Mouse (Mus musculus): ENCODE results near the gene Dagla. TPM values are rescaled to one million over a fixed set of nuclear protein-coding genes. Genes with fewer than 3 reads are reported as not detected.
A peak's percentile ranks its signal among the peaks of the same experiment; 100 is the strongest.

The Dagla gene
- total RNA-seq, 2 experiments from 2014 or later: 93.7 to 95.4 TPM

DNA sequence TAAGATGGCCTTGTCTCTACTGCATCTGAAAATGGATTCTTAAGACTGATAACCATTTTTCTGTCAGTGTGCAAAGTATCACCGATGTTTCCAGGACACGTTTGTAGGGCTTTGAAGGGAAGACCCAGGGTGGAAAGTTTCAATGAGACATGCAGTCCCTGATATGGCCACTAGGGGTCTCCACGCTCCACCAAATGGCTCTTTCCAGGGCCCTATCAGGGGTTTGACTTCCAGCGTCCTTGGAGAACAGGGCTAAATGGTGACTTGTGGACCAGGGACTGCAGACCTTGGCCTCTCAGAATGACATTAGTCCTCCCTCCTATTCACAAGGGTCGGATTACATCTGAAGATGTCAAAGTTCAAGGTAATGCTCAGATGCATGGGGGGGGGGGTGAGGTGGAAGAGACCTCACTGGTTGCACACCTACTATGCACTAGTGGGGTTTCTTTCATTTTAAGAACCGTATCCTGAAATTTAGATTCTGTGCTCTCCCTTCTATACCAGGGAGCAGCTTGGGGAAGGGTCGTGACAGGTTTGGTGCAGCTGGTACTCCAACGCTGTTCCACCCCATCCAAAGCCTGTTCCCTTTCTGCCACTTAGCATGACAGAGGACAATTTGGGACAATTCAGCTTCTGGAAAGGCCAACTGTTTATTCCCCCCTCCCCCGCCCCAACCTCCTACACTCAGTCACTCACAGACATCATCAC, 29.0 kb upstream of the Dagla start:
- H3K4me3 ChIP-seq: no peak overlapping the region
- no peak overlapping the region for H3K27ac ChIP-seq
- intact Hi-C loops (cut with DNase I): loop anchor here (1.0 kb wide), 2 partner anchors 103 to 153 kb away; no protein-coding TSS in a partner anchor
- peak; percentile 96 for TF ChIP-seq CTCF (IDR thresholded peaks at IDR 0.05)
- DNase-seq (ENCODE audit: extremely low spot score in 1 of 2, low spot score in 2 of 2): peak; percentile 68 to 81

DNA sequence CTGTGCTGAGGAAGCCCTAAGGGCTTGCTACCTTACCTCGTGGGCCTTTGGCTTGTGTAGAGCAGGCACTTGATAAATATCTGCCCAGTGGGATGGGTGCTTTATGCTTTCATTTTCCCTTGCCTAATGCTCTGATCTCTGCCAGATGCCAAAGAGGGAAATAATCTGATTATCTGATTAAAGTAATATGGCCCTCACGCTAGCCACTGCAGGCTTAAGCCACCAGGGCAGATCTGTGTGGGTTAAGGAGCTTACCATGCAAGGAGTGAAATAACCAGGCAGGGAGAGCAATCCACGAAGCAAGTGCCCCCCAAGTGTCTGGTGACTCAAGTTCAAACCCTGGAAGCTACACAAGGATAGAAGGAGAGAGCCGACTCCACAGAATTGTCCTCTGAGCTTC, 27.0 kb upstream of the Dagla start:
- Histone ChIP-seq H3K4me3 (no peak overlapping the region), H3K27ac (no peak overlapping the region)
- intact Hi-C loops (cut with DNase I): no loop called here
- no peak for TF ChIP-seq CTCF (IDR thresholded peaks at IDR 0.05)
- no peak for DNase-seq (ENCODE audit: extremely low spot score in 1 of 2, low spot score in 2 of 2)

DNA sequence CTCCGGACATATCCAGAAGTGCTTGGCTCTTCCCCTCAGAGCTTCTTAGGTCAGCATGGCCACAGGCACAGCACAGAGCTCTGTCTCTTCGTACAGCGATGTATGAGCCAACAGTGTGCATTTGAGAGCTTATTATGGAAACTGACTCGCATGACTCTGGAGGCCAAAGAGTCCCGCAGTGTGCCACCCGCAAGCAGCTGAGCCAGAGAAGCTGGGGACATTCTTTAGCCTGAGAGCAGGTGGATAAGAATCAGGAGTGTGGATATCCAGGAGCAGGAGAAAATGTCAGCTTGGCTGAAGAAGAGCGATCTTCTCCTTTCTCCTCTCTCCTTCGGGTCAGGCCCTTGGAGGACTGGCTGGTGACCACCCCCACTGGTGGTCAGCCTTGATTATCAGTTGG, 24.4 kb upstream of the Dagla start:
- DNase-seq (ENCODE audit: extremely low spot score in 1 of 2, low spot score in 2 of 2): no peak
- intact Hi-C loops (cut with DNase I): no loop called here
- H3K4me3 ChIP-seq: no peak overlapping the region
- H3K27ac ChIP-seq: no peak overlapping the region
- no peak for TF ChIP-seq CTCF (IDR thresholded peaks at IDR 0.05)

DNA sequence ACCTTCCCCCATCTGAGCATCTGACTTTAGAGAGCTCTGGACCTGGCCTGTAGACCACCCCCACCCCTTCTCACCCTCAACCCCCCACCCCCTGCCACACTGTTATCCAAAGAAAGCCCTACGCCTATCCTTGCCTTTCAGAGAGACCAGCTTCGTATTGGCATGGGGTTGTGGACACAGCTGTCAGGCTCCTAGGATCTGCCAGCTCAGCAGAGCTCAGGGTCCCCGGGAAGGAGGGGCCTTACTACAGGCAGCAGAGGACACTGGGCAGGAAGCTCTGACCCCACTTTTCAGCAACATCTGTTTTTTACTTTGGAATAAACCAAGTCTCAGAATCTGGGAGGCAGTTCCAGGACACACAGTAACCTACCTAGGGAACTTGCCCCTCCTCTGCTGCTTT, 21.9 kb upstream of the Dagla start:
- Histone ChIP-seq H3K4me3 (no peak overlapping the region), H3K27ac (no peak overlapping the region)
- intact Hi-C loops (cut with DNase I): no loop called here
- TF ChIP-seq CTCF (IDR thresholded peaks at IDR 0.05): no peak
- DNase-seq (ENCODE audit: extremely low spot score in 1 of 2, low spot score in 2 of 2): no peak

DNA sequence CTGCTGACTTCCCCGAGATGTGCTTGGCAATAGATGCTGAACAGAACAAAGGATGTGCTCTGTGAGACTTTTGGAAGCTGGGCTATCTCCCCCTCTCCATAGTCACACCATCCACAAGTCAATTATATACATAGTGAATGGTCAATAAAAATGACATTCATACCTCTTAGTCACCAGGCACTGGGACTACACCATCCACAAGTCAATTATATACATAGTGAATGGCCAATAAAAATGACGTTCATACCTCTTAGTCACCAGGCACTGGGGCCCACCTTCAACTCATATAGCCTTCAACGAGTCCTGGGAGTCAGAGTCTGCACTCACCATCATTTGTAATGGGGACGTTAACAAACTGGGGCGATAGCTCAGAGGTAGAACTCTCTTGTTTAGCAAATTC, 19.2 kb upstream of the Dagla start:
- H3K4me3 ChIP-seq: no peak overlapping the region
- DNase-seq (ENCODE audit: extremely low spot score in 1 of 2, low spot score in 2 of 2): no peak
- no peak for TF ChIP-seq CTCF (IDR thresholded peaks at IDR 0.05)
- intact Hi-C loops (cut with DNase I): no loop called here
- H3K27ac ChIP-seq: no peak overlapping the region

DNA sequence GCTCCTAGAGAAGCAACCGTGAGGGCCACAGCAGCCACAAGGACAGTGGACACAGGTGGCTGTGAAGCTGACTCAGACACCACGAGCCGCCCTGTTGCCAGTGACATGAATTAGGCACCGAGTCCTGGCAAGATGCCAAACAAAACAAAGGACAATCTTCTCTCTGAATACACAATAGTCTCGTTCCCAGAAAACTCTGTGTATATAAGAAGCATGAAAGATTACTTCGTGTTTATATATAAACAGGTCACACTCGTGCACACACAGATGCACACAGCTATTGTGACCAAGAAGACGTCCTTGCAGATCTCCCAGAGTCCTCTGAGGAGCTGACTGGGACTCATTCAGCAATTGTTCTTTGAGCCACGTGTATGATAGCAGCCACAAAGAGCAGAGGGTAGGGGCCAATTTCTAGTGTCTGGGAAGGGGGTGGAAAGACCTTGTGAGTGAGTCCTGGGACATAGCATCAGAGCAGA, 18.7 kb upstream of the Dagla start:
- Histone ChIP-seq H3K4me3 (no peak overlapping the region), H3K27ac (no peak overlapping the region)
- no peak for TF ChIP-seq CTCF (IDR thresholded peaks at IDR 0.05)
- intact Hi-C loops (cut with DNase I): no loop called here
- DNase-seq (ENCODE audit: extremely low spot score in 1 of 2, low spot score in 2 of 2): no peak

DNA sequence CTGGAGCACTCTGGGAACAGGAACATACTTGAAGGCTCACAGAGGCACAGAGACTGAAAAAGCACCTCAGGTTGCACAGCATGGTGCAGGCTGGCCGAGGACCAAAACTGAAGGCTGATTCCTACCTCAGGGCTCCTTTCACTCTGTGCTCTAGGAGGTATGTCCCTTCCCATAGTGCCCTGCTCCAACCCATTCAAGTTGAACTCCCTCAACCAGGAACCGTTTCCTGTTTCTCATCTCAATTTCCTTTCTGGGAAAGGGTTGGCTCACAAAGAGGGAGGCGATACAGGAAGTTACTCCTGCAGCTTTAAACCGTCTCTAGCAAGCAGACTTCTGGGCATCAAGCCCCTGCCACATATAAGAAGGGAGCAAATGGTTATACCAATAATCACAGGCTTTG, 13.1 kb upstream of the Dagla start:
- Histone ChIP-seq H3K27ac (no peak overlapping the region), H3K4me3 (no peak overlapping the region)
- no peak for TF ChIP-seq CTCF (IDR thresholded peaks at IDR 0.05)
- intact Hi-C loops (cut with DNase I): no loop called here
- no peak for DNase-seq (ENCODE audit: extremely low spot score in 1 of 2, low spot score in 2 of 2)

DNA sequence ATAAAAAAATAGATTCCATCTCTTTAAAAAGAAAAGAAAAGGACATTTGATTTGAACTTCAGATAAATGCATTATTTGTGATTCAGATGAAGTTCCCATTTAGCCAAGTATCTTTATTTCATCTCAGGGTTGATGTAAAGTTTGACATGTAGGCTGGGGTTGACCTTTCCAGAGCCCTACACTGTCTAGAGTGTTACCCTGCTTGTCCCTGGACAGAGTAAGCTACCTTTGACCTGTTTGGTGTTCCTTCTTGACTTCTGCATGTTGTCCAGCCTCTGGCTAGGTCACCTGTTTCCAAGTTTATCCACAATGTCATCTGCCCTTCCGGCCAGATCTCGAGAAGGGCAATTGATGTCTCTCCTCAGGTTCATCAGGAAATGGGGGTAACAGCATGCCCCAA, 12.7 kb upstream of the Dagla start:
- Histone ChIP-seq H3K27ac (no peak overlapping the region), H3K4me3 (no peak overlapping the region)
- no peak for DNase-seq (ENCODE audit: extremely low spot score in 1 of 2, low spot score in 2 of 2)
- no peak for TF ChIP-seq CTCF (IDR thresholded peaks at IDR 0.05)
- intact Hi-C loops (cut with DNase I): no loop called here

DNA sequence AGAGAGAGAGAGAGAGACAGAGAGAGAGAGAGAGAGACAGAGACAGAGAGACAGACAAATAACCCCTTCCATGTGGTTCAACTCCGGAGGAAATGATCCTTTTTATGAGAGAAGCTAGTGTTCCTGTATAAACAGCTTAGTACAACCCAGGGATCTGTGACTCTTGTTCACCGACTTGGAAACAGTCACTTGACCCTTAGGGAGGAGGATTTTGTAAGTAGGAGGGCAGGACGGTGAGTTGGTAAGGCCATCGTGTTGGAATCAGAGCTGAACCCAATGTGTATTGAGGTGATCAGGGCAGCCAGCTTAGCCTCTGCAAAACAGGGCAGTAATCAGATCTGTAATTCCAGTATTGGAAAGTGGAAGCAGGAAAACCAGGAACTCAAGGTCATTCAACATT, 12.3 kb upstream of the Dagla start:
- no peak for DNase-seq (ENCODE audit: extremely low spot score in 1 of 2, low spot score in 2 of 2)
- intact Hi-C loops (cut with DNase I): no loop called here
- Histone ChIP-seq H3K27ac (no peak overlapping the region), H3K4me3 (no peak overlapping the region)
- no peak for TF ChIP-seq CTCF (IDR thresholded peaks at IDR 0.05)

DNA sequence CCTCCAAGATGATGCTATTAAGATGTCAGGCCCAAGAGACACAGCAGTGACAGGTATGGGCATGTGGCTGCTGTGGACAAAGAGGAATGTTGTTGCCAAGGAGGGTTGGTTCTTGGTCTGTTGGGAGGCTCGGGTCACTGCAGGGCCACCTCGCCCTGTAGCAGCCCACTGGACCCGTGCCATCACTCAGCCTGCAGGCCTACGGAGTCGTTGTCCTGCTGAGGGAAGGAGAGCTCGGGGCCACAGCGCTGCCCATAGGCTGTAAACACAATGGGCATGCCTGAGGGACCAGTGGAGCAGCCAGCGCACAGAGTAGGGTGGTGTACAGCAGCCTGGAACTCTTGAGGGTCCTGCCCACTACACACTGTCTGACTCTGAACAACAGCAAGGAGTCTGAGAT, 7.4 kb upstream of the Dagla start:
- no peak for DNase-seq (ENCODE audit: extremely low spot score in 1 of 2, low spot score in 2 of 2)
- Histone ChIP-seq H3K27ac (no peak overlapping the region), H3K4me3 (no peak overlapping the region)
- no peak for TF ChIP-seq CTCF (IDR thresholded peaks at IDR 0.05)
- intact Hi-C loops (cut with DNase I): no loop called here

DNA sequence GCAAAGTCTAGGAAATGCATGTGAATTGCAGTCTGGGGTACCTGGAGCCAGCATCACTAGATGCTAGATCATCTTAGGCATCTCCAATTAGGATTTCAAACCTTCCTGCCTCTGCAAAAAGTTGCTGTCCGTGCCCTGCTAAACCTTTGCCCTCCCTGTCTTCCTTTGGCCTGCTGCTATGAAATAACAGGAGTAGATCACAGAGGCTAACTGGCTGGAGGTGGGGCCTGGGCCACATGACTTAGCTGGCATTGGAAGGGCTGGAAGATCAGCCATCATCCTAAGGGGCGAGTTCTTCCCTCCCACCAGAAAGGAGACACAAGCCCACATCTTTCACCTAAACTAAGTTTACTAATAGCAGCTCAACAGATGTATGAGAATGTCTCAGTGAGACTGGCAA, 4.3 kb upstream of the Dagla start:
- no peak overlapping the region for H3K4me3 ChIP-seq
- H3K27ac ChIP-seq: no peak overlapping the region
- intact Hi-C loops (cut with DNase I): no loop called here
- DNase-seq (ENCODE audit: extremely low spot score in 1 of 2, low spot score in 2 of 2): no peak
- no peak for TF ChIP-seq CTCF (IDR thresholded peaks at IDR 0.05)

DNA sequence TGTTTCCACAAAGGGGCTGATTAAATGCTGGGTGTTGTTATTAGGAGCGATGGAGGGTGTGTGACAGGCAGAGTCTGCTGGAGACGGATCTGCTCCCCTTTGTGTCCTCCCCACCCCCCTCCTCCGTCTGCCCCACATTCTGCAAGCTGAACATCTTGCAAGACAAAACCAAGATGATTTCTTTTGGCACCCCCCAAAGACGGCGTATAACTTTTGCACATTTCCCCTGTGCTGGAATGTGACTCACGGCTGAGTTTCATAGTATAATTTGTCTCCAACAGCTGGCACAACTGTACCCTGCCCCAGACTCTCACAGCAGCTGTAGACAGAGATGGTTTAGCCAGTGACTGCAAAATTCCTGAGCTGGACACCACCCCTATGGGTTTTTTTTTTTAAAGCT, 3.3 kb upstream of the Dagla start:
- intact Hi-C loops (cut with DNase I): no loop called here
- peak in 1 of 2 experiments; percentile 46 for DNase-seq (ENCODE audit: extremely low spot score in 1 of 2, low spot score in 2 of 2)
- no peak for TF ChIP-seq CTCF (IDR thresholded peaks at IDR 0.05)
- Histone ChIP-seq H3K4me3 (no peak overlapping the region), H3K27ac (no peak overlapping the region)

DNA sequence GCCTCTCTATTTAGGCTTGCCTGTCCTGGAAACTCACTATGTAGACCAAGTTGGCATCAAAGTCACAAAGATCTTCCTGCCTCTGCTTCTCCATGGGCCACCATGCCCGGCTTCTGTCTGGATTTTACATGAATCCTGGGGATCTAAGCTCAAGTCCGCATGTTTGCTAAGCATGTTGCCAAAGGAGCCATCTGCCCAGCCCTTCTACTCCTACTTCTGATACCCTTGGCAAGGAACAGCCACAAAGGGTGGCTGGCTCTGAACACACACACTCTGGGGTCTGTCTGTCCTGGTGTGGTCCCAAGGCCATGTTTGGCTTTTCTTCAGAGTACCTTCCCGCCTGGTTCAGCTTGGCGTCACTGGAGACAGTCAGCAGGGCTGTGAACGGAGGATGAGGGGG, 2.7 kb upstream of the Dagla start:
- DNase-seq (ENCODE audit: extremely low spot score in 1 of 2, low spot score in 2 of 2): no peak
- TF ChIP-seq CTCF (IDR thresholded peaks at IDR 0.05): no peak
- H3K4me3 ChIP-seq: no peak overlapping the region
- intact Hi-C loops (cut with DNase I): no loop called here
- no peak overlapping the region for H3K27ac ChIP-seq

All from left cerebral cortex, adult 2 months (tissue).